Mouse (Mus musculus): ENCODE results near the gene Eme2.
"Not testable (repeated sequence)": the region's sequence is repeated elsewhere in the genome, so short reads cannot be mapped to it uniquely, and the experiment has no call there.

Eme2 gene

DNA sequence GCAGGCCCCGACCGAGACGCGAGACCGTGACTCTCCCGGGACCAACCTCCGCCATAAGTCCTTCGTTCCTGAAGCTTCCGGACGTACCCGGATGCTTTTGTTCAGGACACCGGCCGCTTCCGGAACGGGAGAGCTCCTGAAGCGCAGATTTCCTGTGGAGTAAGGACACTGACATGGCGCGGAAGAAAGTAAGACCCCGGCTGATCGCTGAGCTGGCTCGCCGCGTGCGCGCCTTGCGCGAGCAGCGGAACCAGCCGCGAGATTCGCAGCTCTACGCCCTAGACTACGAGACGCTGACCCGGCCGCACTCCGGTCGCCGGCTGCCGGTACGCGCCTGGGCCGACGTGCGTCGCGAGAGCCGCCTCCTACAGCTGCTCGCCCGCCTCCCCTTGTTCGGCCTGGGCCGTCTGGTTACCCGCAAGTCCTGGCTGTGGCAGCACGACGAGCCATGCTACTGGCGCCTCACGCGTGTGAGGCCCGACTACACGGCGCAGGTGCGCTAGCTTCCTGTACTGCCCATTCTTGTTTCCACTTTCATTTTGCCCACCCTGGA lies at the start of gene Eme2, which contains the start of gene Mrps34:
TSS of gene Eme2 (minus strand) at position 93 of the 553 bp plus-strand sequence.
TSS of gene Mrps34 (plus strand) at position 122 of the 553 bp plus-strand sequence.
- peak; percentile 87 for DNase-seq (ENCODE audit: low spot score)

DNA sequence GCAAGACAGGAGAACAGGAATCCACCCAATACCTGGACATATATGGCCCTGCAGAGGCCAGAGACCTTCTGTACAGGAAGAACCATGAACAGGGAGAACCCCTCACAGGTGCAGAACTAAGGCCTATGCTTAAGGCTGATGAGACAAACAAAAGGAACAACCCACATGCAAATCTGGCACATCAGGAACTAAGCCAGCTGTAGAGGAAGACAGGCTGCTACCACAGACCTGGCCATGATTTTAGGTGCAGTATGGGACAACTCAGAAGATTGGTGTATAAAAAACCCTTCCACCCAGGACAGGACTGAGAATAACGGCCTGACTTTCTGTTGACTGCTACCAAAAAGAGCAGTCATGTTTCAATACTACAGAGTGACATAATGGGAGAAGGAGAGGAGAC lies 48.7 kb upstream of the Eme2 start:
- DNase-seq (ENCODE audit: low spot score) = not testable (repeated sequence)

DNA sequence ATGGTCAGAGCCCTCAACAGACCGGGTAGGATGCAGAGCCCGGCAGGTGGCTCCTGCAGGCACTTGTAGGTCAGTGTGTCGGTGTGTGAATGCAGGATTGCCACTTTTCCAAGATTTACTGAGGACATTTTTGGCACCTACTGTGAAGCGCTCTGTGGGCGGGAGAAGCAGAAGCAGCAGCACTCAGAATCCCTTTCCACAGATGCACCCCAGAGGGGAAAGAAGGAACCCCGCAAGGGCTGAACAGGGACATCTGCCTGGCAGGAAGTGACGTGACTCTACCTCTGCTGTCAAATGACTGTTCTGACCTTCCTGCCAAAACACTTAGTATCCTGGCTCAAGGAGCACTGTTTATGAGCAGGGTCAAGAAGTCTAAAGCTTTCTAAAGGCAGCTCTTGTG lies 48.1 kb upstream of the Eme2 start:
- DNase-seq (ENCODE audit: low spot score) = peak; percentile 16

DNA sequence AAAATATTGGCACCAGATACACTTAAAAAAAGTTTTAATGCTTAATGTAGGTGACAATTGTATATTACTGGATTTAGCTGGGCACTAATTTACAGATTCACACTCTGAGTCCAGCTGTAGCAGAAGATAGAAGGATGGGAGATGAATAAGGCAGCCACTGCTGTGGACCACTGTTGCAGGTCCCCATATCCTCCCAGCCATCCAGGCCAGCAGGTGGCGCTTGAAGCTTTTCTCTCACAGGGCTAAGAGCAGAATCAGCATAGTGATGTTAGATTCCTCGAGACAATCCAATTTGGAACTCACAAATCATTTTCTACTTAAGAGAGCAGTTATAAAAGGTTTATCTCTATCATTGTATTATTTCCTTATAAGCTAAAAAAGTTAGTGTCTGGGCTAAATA lies 47.6 kb upstream of the Eme2 start:
- DNase-seq (ENCODE audit: low spot score) = peak; percentile 61

DNA sequence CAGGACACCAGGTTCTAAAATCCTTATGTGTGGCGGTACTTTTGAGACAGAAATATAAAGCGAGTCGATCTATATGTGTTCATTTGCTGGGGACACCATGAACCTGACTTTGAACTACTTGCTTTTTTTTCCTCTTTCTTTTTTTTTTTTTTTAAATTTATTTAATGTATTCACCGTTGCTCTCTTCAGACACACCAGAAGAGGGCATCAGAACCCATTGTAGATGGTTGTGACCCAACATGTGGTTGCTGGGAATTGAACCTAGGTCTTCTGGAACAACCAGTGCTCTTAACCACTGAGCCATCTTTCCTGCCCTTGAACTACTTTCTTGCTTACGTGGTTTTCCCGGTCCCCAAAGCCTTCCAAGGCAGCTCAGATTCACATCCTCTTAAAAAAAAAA lies 42.4 kb upstream of the Eme2 start:
- DNase-seq (ENCODE audit: low spot score) = no peak

DNA sequence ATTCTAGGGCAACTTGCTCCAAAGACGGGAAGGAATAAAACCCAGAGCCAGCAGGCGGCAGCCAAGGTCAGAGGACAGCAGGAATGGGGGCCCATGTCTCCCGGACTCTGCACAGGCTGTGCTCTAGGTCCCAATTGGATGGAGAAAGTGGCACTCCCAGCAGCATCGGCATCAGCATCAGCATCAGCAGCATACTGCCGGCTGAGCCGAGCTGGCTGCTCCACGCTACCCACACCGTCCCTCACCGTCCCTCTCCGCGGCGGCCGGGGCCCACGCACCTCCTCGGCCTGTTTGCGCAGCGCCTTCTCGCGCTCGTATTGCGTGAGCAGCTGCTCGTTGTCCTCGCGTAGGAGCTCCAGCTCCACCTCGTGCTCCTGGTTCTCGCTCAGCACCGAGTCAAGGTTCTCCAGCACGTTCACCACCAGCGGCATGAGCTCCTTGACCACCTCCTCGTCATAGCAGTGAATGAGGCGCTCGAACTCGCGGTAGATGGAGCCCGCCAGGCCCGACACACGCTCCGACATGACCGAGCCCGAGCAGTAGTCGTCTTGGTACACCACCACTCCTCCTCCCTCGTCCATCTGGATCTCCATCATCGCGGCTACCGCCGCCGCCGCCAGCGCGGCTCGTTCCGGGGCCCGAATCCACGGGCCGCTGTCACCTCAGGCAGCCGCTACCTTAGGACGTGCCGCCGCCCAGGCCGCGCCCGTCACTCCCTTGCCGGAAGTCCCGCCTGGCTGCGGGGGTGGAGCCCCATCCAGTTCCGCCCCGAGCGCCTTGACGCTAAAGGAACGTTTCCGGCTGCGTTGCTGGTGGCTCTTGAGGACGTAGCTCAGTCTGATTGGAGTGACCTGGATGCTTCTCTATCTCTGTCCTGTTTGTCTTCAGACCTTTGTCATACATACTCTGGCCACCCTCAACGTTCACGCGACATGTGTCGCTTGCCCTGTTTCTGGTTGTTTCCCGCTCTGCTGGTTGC lies 41.7 kb upstream of the Eme2 start, which contains the start of gene Mapk8ip3:
TSS of gene Mapk8ip3 (minus strand) at position 719 of the 979 bp plus-strand sequence.
- DNase-seq (ENCODE audit: low spot score) = peak; percentile 96

DNA sequence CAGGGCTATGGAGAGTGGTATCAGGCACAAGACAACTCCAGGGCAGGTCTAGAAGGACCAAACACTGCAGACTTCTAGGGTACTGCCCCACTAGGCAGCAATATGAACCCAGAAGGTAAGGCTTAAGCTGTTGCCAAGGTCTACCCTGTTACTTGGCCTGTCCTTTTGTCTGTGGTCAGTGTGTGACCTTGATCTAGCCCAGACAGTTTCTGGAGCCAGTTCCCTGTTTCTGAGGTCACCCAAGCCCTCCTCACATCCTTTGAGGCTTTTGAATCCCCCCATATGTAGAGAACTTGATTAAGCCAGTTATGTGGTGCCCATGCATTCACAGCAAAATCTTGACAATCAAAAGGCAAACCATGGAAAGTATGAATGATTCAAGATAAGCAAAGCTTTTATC lies 40.8 kb upstream of the Eme2 start:
- DNase-seq (ENCODE audit: low spot score) = no peak

DNA sequence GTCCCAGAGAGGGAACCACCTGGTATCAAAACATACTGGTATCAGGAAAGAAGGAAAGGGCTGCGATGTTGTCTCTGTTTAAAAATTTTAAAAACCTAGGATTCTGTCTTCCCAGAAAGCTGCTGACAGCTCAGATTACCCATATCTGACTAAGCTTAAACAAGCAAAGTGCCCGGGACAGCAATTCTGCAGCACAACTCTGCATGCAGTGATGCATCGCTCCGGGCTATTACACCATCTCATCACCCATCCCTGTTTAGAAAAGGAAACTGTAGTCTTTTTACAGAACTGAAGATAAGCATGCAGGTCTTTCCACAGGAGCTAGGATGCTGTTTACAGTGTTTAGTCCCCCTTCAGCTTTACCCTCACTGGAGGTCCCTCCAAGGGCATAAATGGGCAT lies 40.0 kb upstream of the Eme2 start:
- no peak for DNase-seq (ENCODE audit: low spot score)

DNA sequence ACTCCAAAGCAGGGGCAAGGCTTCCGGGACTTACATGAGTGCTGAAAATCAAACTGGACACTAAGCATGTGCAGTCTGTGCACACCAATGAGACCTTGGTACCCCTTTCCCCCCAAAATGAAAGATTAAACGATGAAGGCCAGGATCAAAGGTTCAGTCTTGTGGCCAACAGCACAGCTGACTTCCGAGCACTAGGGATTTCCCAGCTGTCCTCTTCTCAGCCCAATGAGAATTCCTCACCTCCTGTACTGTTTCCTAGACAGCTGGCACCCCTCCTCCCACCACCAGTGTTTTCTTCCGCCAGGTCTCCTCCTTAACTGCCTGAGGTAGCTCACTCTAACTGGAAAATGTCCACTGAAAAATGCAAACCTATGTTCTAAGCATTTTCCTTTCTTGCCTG lies 38.3 kb upstream of the Eme2 start:
- DNase-seq (ENCODE audit: low spot score) = no peak

DNA sequence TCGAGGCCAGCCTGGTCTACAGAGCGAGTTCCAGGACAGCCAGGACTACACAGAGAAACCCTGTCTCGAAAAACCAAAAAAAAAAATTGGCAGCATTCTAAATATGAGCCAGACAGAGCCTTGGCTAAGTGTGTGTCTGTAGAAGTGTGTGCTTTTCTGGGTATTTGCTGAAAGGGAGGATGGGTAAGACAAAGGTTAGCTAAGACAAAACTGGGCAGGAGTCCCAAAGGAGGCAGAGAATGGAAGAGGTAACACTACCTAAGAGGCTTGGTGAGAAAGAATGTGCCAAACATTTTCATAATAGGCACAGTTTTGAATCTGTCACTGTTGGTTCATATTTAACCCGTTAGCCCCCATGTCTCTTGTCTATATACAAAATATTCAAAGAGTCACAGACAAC lies 37.5 kb upstream of the Eme2 start:
- no peak for DNase-seq (ENCODE audit: low spot score)

DNA sequence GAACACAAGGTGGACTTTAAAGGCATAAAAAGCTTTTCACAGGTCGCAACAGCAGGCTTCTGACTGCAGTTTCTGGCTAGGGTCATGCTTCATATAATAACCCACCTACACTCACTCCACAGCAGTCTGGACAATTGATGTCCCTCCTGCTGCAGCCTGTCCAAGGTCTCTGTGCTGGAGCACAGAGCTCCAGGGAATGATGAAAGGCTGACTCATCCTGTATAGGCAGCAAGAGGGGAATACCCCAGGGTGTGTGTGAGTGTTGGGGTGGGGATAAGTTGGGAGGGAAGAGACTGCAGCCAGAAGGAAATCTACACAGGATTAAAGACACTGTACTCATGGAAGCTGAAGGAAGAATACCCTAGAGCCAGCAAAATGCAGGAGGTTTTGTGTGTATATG lies 34.6 kb upstream of the Eme2 start:
- no peak for DNase-seq (ENCODE audit: low spot score)

DNA sequence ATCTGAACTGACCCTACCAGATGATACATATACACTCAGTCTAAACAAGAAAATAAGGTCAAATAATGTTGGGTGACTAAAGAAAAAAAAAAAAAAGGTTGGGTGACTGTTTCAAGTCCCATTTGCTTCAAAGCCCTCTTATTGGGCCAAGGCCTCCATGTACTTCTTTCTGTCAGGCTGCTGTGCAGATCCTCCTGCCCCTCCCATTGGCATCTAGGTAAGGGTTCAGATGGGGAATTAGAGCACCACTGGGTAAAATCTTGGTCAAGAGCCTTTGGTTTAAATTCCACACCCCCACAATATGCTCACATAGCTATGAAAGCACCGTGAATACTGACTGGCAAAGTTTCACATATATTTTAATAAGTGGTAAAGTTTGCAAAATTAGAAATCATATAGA lies 28.4 kb upstream of the Eme2 start:
- no peak for DNase-seq (ENCODE audit: low spot score)

DNA sequence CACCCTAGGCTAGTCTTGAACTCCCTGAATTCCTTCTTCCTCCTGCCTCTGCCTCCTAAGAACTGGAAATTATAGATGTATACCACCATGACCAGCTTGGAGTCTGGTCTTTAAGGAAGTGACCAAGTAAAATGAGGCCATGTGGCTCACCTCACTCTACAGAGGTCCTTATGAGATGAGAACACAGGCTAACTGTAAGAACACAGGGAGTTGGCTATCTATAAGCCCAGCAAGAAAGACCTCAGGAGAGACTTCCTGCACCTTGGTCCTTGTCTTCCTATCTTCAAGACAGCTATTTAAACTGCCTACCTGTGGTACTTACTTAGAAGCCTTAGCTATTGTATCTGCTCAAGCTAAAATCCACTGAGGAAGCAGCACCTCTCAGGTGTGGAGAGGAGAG lies 19.1 kb upstream of the Eme2 start:
- no peak for DNase-seq (ENCODE audit: low spot score)

DNA sequence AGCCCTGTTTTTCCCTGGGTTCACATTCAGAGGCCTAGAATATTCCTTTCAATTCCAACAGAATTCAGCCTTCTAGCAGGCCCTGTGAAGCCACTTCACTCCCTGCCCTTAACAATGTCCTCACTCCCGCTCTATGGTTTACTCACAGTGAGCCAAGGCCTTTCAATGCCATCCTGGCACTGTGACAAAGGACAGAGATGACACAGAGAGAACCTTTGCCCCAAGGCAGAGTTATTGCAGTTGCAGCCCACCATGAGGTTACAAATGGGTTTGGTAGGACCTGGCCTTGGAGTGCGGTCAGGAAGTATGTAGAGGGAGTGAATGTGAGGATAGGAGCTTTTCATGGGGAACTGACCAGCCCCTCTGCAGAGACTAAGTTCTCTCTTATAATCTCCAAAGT lies 12.7 kb upstream of the Eme2 start:
- DNase-seq (ENCODE audit: low spot score) = no peak

DNA sequence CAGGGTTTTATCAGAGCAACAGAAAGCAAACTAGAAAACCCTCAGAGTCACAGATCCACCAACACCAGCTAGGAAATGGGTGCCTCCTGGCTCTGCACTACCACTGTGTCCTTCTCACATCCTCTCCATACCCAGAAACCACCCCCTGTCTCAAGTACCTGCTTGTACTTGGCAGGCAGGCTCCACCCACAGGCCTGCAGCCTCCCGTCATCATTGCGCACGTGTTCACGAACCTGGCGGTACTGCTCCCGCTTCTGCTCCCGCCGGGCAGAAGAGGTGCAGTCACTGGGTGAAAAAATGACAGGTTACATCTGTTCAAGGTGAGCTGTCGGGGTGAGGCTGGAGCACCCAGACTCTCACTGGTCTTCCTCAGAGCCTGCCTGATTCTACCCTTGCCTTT lies 8.9 kb upstream of the Eme2 start:
- DNase-seq (ENCODE audit: low spot score) = peak; percentile 5

DNA sequence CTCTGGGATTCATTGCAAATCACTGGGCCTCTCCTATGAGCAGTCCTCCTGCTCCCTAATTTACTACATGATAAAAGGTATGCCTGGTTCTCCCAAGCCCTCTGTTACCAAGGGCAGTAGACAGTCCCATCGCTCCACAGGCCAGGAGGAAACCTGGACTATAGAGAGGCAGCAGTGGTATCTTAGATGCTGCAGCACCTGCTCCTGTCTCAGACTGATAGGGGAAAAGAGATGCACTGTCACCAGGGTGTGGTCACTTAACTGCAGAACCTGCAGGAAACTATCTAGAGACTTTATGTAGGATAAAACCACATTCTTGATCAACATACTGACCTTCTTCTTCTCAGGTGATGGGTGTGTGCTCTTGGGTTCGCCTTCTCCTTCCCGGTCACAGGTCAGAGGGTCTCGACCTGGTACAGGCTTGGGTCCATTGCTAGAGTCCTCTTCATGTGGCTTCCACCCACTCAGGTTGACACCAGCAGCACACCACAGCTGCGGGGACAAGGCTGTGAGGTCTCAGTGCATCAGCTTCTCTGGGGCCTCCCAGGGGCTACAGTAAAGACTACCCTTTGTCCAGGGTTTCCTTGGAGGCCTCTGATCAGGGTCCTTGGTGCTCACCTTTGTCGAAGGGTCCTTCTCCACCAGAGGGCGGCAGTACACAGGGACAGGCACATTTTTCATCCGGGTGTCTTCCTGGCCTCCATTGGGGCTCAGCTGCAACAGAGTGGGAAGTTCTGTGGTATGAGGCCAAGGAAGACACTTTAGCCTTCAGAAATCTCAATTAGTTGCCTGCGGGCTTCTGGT lies 8.0 kb upstream of the Eme2 start:
- peak; percentile 31 for DNase-seq (ENCODE audit: low spot score)

DNA sequence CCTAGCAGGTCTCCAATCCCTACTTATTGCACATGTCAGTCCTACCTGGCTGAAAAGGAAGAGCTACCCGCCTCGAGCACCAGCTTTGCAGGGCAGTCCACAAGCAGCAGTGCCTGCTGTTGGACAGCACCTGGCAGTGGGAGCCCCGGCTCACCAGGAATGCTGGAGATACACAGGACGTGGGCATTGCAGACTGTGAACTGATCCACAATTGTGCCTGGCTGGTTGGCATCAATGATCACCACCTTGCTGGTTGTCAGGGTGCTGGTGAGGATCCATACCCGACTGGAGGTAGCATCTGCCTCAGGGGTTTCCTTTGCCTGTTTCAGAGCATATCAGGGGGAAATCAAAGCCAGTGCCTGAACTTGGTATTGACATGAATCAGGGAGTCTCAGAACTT lies 7.2 kb upstream of the Eme2 start:
- DNase-seq (ENCODE audit: low spot score) = peak; percentile 4

DNA sequence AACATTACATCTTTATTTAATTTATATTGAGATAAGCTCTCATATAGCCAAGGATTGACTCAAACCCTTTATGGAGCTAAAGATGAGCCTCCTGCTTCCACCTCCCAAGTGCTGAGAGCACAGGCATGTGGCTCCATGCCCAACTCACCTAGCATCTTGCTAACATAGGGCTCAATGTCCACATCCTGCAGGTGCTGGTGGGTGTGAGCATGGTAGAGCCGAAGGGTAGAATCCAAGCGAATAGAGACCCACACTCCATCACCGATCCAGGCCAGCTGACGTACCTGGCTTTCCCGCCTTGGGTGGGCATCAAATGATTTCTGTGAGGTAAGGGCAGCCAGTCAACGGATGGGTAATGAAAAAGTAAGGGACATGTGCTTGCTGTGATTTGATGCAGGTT lies 5.1 kb upstream of the Eme2 start:
- peak; percentile 12 for DNase-seq (ENCODE audit: low spot score)

DNA sequence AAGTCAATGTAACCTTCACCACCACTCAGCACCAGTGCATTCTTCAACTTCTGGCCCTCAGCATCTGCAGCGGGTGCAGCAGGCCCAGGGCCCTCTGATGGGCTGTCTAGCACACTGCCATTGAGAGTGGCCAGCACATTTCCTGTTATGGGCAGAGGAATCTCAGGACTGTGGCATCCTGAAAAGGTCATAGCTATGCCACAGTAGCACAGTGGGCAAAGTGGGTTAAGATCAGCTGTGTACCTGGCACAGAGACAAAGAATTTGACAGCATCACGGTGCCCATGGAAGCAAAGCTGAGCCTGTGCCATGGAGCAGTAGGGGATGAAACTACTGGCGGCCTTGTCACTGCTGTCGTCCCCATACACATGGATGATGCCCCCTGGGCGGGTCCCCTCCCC lies 4.3 kb upstream of the Eme2 start:
- DNase-seq (ENCODE audit: low spot score) = peak; percentile 4

DNA sequence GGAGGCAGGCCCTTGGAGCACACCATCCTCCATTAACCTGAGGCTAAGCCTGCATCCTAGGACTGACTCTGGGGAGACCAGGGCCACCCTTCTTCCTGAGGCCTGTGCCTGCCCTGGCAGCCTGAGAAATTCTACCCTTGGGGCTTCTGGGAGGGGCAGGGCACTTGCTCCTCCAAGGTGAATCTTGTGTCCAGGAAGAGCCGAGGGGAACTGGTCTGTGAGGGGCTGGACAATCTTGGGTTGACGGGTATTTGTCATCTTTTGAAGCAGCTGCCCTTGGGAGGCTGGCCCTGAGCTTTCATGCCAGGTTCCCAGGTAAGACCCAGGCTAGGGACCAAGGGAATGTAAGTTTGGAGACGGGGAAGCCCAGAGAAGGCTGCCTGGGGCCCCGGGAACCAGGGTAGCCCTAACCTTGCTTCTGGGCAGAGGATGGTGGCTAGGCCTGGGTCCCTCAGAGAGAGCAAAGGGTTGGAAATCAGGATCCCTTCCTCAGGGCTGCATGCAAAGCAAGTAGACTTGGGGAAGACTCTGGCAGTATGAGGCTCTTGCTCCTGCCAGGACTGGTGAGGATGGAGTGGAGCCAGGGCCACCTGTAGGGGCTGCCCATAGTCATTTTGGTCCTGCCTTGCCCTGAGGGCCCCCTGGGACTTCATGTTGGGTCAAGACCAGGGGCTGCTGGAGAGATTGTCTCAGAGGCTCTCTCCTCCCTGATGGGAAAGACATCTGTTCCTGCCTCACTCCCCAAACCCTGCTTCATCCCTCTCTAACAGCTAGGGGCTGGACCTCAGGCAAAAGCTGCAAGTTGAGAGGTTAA lies 3.4 kb upstream of the Eme2 start:
- DNase-seq (ENCODE audit: low spot score) = no peak

DNA sequence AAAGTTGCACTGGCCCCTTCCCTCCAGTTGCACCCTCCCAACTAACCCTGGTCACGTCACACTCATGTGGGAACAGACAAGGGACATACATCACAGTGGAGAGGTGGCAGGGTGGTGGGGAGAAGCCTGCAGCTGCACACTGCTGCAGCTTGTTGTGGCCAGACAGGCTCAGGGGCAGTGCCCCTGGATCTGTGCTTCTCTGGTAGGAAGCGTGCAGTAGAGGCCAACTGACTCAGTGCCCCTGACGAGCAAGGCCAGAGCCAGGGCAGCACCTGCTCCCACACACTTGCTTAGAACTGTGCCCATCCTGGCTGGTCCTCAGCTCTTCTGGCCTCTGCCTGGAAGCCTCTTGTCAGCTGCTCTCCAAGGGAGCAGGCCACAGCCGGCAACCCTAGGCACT lies 2.7 kb upstream of the Eme2 start:
- no peak for DNase-seq (ENCODE audit: low spot score)

DNA sequence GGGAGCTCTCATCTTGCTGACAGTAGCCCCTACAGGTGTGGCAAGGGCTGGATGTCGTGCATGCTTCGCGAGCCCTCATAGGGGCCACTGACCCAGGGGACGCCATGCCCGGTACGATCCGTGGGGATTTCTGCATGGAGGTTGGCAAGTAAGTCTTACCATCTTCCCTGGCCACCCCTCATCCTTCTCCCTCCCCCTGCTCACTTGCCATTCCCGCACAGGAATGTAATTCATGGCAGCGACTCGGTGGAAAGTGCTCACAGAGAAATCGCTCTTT lies 2.0 kb upstream of the Eme2 start:
- DNase-seq (ENCODE audit: low spot score) = peak; percentile 26
